8 mouse cellular contexts compared by ENCODE assay signal in genomic region chr14:45656831-45657640, GRCm38 (mm10). TPM values are rescaled to one million over a fixed set of nuclear protein-coding genes. Genes with fewer than 3 reads are reported as not detected.
DNase-seq lines count a peak whose midpoint lies in the region; ATAC-seq and TF ChIP-seq lines count a peak whose summit lies in the region.

No protein-coding gene starts in this region.

- no peak for TF ChIP-seq CTCF in cortical plate, adult 2 months (IDR thresholded peaks at IDR 0.05; ENCODE audit: extremely low read depth, insufficient read depth, low read length)

- H3K4me1 ChIP-seq in cortical plate, adult 2 months (ENCODE audit: control insufficient read depth, insufficient read depth, low read length) = peaks cover 13% of the 10 kb centered on the region

- TF ChIP-seq POLR2A in cortical plate, adult 2 months (IDR thresholded peaks at IDR 0.05; ENCODE audit: extremely low read depth, insufficient read depth, low read length) = no peak

- H3K4me3 ChIP-seq in cortical plate, adult 2 months (ENCODE audit: insufficient read depth, low read length) = peak overlapping the region; percentile 78

- intact Hi-C loops in left cerebral cortex, postnatal 25 days (cut with DNase I) = loop anchor here (5.0 kb wide), 2 partner anchors 95 to 130 kb away; no protein-coding TSS in a partner anchor

- no peak for ATAC-seq in monocyte, adult 5-6 weeks (replicated peaks; ENCODE audit: insufficient number of reproducible peaks, low FRiP score, low TSS enrichment, poor library complexity, severe bottlenecking)

- peak; percentile 65 for DNase-seq in ZHBTc4 (ENCODE audit: low read depth, low spot score)
- DNase-seq in gastrocnemius, postnatal 10 days = peak; percentile 56
- peak; percentile 70 for DNase-seq in induced T-regulatory cell, adult 2 months (ENCODE audit: low read depth)
- DNase-seq in left cerebral cortex, postnatal 25 days (ENCODE audit: low spot score in 2 of 2) = peak; percentile 51 to 67
- DNase-seq in mesoderm, embryonic 11.5 days (ENCODE audit: low read depth, low spot score) = peak; percentile 54
- peak; percentile 52 for DNase-seq in right cerebral cortex, postnatal 4 days

- H3K27ac ChIP-seq in cortical plate, adult 2 months (ENCODE audit: insufficient read depth, low read length) = peak overlapping the region; percentile 95

RNA-seq across cellular contexts. Expression of gene Ddhd1, which starts 0.9 kb away (rescaled TPM):
- 84.0 and 90.2 TPM in 2 replicates for polyA plus RNA-seq in cortical plate, adult 2 months (2012; rRNA removed)
- 10 to 100 TPM in 1 of 2 experiments, 1 to 10 TPM in 1; 7.4 to 11.2 TPM for total RNA-seq in gastrocnemius, postnatal 10 days (2021)
- total RNA-seq in left cerebral cortex, postnatal 25 days (2021) = 10 to 100 TPM; 73.4 to 81.3 TPM
- 84.0 to 160 TPM (median 126 TPM) in 3 replicates for total RNA-seq in monocyte, adult 5-6 weeks (2017)
